Mouse (Mus musculus) neural tube, embryonic 12.5 days (tissue): ENCODE measurements around the gene Zfp947. TPM values are rescaled to one million over a fixed set of nuclear protein-coding genes. Genes with fewer than 3 reads are reported as not detected.
A peak's percentile ranks its signal among the peaks of the same experiment; 100 is the strongest.
"Not testable (repeated sequence)": the region's sequence is repeated elsewhere in the genome, so short reads cannot be mapped to it uniquely, and the experiment has no call there.

Experiments
- ATAC-seq: fragments of 200-750 bp; cut with Nextera tagmentation; 2 replicates; pipeline ENCODE4 v1.8.0; 2017; ENCODE audit warnings: low read depth, mild to moderate bottlenecking, moderate TSS enrichment, moderate library complexity; ENCODE audit not compliant: low FRiP score
- H3K27ac ChIP-seq: fragments of 300-500 bp; sonication (generic); 2 replicates; pipeline ENCODE4 v1.5.1; 2016
- H3K27me3 ChIP-seq: fragments of 300-500 bp; sonication (generic); replicated peaks from 2 replicates; pipeline ENCODE4 v1.6.1; 2016; ENCODE audit warnings: mild to moderate bottlenecking
- H3K36me3 ChIP-seq: fragments of 300-500 bp; sonication (generic); 2 replicates; pipeline ENCODE4 v1.6.1; 2016; ENCODE audit warnings: mild to moderate bottlenecking
- H3K4me1 ChIP-seq: fragments of 300-500 bp; sonication (generic); 2 replicates; pipeline ENCODE4 v1.6.1; 2016
- H3K4me2 ChIP-seq: fragments of 300-500 bp; sonication (generic); replicated peaks from 2 replicates; pipeline ENCODE4 v1.6.1; 2016; ENCODE audit warnings: mild to moderate bottlenecking
- H3K4me3 ChIP-seq: fragments of 300-500 bp; sonication (generic); 2 replicates; pipeline ENCODE4 v1.5.1; 2016
- H3K9ac ChIP-seq: fragments of 300-500 bp; sonication (generic); 2 replicates; pipeline ENCODE4 v1.6.1; 2016; ENCODE audit warnings: mild to moderate bottlenecking
- H3K9me3 ChIP-seq: fragments of 300-500 bp; sonication (generic); 2 replicates; pipeline ENCODE4 v1.6.1; 2016; ENCODE audit warnings: mild to moderate bottlenecking
- WGBS: fragments of 180-500 bp; shearing (Covaris S2); methylation state at CpG from one replicate; pipeline ENCODE4 v1.1.7; 2016; 5-methylcytosine and 5-hydroxymethylcytosine counted together
- polyA plus RNA-seq: library from polyadenylated mRNA; unstranded; fragments of >200 nt; fragmentation: Nextera tagmentation; extraction: Ambion mirVana; gene quantifications from 2 replicates; pipeline ENCODE4 v1.2.1, GENCODE M21; 2016

The Zfp947 gene
- 0.93 and 1.5 TPM in 2 replicates for polyA plus RNA-seq

- H3K4me1 ChIP-seq, H3K27ac ChIP-seq, H3K9me3 ChIP-seq, H3K36me3 ChIP-seq, H3K27me3 ChIP-seq: not testable (repeated sequence)
- WGBS = 2% methylated on average over 16 of the region's 16 CpGs
- H3K4me2 ChIP-seq = peak within 1 kb of the TSS; percentile 62
- H3K9ac ChIP-seq = peak within 1 kb of the TSS; percentile 60; the same call in 1 of the 2 replicates
- peak within 1 kb of the TSS; percentile 47 for H3K4me3 ChIP-seq
- peak; percentile 93 for ATAC-seq
Measured at GRCm38 (mm10) chr17:22165722-22166294, at the start of gene Zfp947. Zfp947 (minus strand) TSS chr17:22166190.

DNA sequence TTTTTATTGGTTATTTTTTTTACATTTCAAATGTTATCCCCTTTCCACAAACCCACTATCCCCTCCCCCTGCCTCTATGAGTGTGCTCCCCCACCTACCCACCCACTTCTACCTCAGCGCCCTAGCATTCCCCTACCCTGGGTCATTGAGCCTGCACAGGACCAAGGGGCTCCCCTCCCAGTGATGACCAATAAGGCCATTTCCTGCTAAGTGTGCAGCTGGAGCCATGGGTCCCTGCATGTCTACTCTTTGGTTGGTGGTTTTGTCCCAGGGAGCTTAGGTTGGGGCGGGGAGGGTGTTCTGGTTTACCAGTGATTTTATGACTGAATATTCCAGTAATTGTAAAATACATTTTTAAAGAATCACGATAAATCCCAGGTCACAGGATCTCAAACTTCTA is 686 bp downstream of the Zfp947 start:
- peak overlapping the region; percentile 47 for H3K4me3 ChIP-seq
- peak; percentile 72 for ATAC-seq
- not testable (repeated sequence) for H3K27ac ChIP-seq, H3K36me3 ChIP-seq, H3K27me3 ChIP-seq, H3K4me1 ChIP-seq, H3K9me3 ChIP-seq
- 8% methylated on average over 3 of the region's 3 CpGs for WGBS
- H3K9ac ChIP-seq = peak overlapping the region; percentile 60; the same call in 1 of the 2 replicates
- H3K4me2 ChIP-seq = peak overlapping the region; percentile 62

GRCm38 (mm10) chr17:22153951-22154350 is 12.0 kb downstream of the Zfp947 start:
- WGBS = 52% methylated on average over 3 of the region's 4 CpGs
- H3K9me3 ChIP-seq, H3K4me1 ChIP-seq, H3K36me3 ChIP-seq, H3K4me3 ChIP-seq, H3K4me2 ChIP-seq, ATAC-seq, H3K27ac ChIP-seq, H3K9ac ChIP-seq, H3K27me3 ChIP-seq: not testable (repeated sequence)

GRCm38 (mm10) chr17:22118770-22119169 is 47.2 kb downstream of the Zfp947 start:
- H3K27me3 ChIP-seq = no peaks in the 10 kb centered on the region
- no peak overlapping the region for H3K9ac ChIP-seq
- no peak overlapping the region for H3K4me2 ChIP-seq
- no peaks in the 10 kb centered on the region for H3K9me3 ChIP-seq
- no peaks in the 10 kb centered on the region for H3K4me1 ChIP-seq
- no peak for ATAC-seq
- no peak overlapping the region for H3K4me3 ChIP-seq
- no peaks in the 10 kb centered on the region for H3K36me3 ChIP-seq
- H3K27ac ChIP-seq = no peak overlapping the region

Other genes with a start within 250 kb of the Zfp947 start
- gene Zfp942, start 203.7 kb downstream of the Zfp947 start, polyA plus RNA-seq = 20.7 and 22.2 TPM in 2 replicates
- gene Zfp943, start 203.6 kb downstream of the Zfp947 start, polyA plus RNA-seq = 17.3 and 21.3 TPM in 2 replicates
- gene Zfp994, start 59.4 kb upstream of the Zfp947 start, polyA plus RNA-seq = 2.5 and 3.4 TPM in 2 replicates
- 10.0 and 11.9 TPM in 2 replicates for gene CT030661.1, start 148.6 kb upstream of the Zfp947 start, polyA plus RNA-seq
- gene Zfp944, start 195.2 kb upstream of the Zfp947 start, polyA plus RNA-seq = 11.6 and 14.4 TPM in 2 replicates
- gene Zfp758, start 195.3 kb upstream of the Zfp947 start, polyA plus RNA-seq = 9.3 and 9.8 TPM in 2 replicates